Mouse (Mus musculus): ENCODE results near the gene Phf11c.
"Not testable (repeated sequence)": the region's sequence is repeated elsewhere in the genome, so short reads cannot be mapped to it uniquely, and the experiment has no call there.

The Phf11c gene

GRCm38 (mm10) chr14:59395281-59395680 is at the start of gene Phf11c:
Gene Phf11c (minus strand): TSS chr14:59395381.
- no peak for DNase-seq

- DNase-seq = no peak
Measured at GRCm38 (mm10) chr14:59441472-59441805, 46.3 kb upstream of the Phf11c start.

GRCm38 (mm10) chr14:59440558-59441471 is 45.6 kb upstream of the Phf11c start, which contains the start of the genes Setdb2 and Cab39l:
Gene Setdb2 (minus strand): TSS chr14:59440884.
Gene Cab39l (plus strand): TSS chr14:59440972.
- peak; percentile 96 for DNase-seq

- DNase-seq = peak; percentile 2
Measured at GRCm38 (mm10) chr14:59440039-59440438, 44.9 kb upstream of the Phf11c start.

- DNase-seq = no peak
Measured at GRCm38 (mm10) chr14:59438505-59438904, 43.3 kb upstream of the Phf11c start.

GRCm38 (mm10) chr14:59437398-59437797 is 42.2 kb upstream of the Phf11c start:
- DNase-seq = no peak

- DNase-seq = no peak
Measured at GRCm38 (mm10) chr14:59435206-59435605, 40.0 kb upstream of the Phf11c start.

- no peak for DNase-seq
Measured at GRCm38 (mm10) chr14:59433902-59434301, 38.7 kb upstream of the Phf11c start.

DNA sequence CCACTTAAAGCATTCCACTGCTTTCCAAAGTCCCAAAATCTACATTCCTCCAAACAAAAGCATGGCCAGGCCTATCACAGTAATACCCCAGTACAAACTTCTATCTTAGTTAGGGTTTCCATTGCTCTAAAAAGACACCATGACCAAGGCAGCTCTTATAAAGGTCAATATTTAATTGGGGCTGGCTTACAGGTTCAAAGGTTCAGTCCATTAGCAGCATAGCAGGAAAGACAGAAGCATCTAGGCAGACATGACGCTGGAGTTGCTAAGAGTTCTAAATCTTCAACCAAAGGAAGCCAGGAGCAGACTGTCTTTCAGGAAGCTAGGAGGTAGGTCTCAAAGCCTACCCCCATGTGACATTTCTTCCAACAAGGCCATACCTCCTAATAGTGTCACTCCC is 35.4 kb upstream of the Phf11c start:
- DNase-seq = no peak

DNA sequence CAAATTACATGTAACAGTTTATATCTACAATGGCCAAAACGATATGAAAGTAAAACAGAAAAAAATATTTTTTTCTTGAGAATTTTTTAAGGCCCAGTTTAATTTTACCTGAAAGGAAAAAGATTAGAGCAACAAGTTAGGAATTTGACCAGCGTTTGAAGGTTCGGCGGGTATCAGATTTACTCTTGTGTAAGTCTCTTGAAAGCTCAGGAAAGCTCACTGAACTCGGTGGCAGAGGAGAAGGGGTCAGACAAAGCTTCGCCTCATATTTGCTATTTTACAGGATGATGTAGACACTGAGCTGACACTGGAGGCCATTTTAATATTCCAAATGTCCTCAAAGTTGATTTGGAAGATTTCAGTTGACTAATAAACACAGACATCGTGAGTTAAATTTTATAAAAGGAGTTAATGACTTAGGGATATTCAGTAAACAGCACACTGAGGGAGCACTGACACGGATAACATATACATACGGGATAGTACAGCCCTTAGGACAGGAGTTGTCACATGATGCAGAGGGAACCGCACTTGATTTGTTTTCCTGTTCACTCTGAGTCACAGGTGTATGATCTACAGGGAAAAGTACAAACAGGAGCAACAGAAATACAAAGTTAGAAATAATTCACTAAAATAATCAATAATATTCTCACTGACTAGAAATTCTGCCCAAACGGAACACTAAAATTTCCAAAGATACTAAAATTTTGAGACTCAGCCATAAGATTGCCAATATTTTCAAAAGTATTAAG is 27.9 kb upstream of the Phf11c start:
- DNase-seq = no peak

DNA sequence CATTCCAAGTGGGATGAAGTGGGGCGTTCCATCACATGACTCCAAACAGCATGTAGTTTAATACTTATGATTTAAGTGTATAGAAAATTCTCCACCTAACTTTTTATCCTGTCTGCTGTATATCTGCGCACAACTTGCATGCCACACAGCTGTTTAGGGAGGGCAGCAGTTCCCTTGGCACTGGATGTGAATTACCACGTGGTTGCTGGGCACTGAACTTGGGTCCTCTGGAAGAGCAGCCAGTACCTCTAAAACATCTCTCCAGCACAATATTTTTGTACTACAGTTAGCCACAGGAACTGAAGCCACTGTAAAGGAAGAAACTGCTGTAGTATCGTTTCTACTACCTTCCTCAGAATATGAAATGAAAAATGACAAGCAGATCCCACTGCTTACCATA is 23.0 kb upstream of the Phf11c start:
- DNase-seq = no peak

GRCm38 (mm10) chr14:59414979-59415378 is 19.8 kb upstream of the Phf11c start:
- DNase-seq = not testable (repeated sequence)

DNA sequence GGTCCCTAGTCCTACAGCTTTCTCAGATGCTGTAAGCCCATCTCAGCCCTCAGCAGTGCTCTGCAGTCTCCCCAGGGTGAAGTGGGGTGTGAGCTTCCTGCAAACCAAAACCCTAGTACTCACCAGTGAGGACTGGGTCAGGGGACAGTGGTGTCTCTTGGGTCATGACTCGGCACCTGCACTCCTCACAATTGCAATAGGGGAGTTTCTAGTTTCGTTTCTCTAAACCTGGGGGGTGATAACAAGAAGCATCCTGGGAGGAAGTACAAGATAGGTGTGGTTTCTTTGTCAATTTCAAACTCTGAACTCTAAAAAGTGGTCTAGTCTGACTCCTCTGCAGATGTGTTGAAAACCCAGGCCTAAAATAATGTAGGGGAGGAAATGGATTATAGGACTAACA is 1.8 kb upstream of the Phf11c start:
- DNase-seq = no peak

GRCm38 (mm10) chr14:59390181-59390580 is 5.0 kb downstream of the Phf11c start:
- DNase-seq = not testable (repeated sequence)

DNA sequence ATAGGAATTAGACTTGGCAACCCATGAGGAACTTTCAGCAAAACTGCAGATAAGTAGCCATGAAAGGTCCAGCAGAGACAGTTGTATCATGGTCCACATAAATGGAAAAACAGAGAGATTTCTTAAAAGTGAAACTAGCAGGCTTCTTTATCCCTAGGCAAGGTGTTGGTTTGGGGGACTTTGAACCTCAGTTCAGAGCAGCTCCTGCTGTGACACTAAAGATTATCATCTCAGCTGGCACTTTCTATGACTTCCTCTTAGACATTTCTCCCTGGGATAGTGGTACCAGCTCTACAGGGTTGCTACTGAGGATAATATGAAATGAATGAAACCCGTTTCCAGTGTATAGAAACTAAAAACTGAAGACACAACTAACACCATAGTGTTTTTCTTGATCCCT is 5.6 kb downstream of the Phf11c start:
- DNase-seq = no peak

- DNase-seq = no peak
Measured at GRCm38 (mm10) chr14:59370348-59371068, 24.7 kb downstream of the Phf11c start.

- DNase-seq = no peak
Measured at GRCm38 (mm10) chr14:59366386-59367105, 28.6 kb downstream of the Phf11c start.

DNA sequence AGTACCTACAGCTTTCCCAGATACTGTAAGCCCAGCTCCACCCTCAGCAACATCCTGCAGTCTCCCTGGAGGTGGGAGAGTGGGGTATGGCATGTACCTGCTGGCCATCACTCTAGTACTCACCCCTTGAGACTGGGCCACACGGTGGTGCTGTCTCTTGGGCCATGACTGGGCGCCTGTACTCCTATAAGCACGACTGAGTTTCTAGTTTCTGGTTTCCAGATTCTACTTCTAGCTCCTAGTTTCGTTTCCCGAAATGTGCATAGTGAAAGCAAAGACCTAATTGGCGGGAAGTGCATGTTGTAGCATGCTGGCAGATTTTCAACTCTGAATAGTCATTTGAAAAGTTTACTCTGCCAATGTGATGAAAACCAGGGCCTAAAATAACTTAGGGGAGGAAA is 29.9 kb downstream of the Phf11c start, which contains the start of gene Phf11d:
Gene Phf11d, minus strand, starts transcription at position 227 of the 401 bp plus-strand sequence.
- DNase-seq = no peak

- DNase-seq = not testable (repeated sequence)
Measured at GRCm38 (mm10) chr14:59341189-59341588, 54.0 kb downstream of the Phf11c start, which contains the start of gene Phf11b. Gene Phf11b (minus strand): TSS chr14:59341351.

DNA sequence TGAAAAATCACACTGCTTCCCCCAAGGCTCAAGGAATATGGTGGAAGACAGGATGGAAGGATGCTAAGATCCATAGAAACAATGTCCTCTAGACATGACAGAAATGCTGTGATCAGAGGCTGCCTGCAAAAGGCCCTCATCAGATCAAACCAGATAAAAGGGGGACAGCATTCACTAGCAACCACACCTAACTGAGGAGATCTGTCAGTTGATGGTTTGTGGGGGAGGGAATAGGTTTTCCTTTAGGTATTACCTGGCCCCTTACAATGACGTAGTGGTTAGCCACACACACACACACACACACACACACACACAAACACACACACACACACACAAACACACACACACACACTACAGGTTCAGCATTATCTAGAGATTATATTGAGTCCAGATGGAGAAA is 55.6 kb downstream of the Phf11c start:
- no peak for DNase-seq

DNA sequence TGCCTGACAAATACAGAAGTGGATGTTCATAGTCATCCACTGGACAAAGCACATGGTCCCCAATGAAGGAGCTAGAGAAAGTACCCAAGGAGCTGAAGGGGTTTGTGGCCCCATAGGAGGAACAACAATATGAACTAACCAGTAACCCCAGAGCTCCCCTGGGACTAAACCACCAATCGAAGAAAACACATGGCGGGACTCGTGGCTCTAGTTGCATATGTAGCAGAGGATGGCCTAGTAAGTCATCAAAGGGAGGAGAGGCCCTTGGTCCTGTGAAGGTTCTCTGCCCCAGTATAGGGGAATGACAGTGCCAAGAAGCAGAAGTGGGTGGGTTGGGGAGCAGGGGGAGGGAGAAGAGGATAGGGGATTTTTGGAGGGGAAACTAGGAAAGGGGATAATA is 59.1 kb downstream of the Phf11c start:
- DNase-seq = not testable (repeated sequence)
